Mouse (Mus musculus) hindbrain, embryonic 14.5 days (tissue): ENCODE data around the gene Gm10638. TPM values are rescaled to one million over a fixed set of nuclear protein-coding genes. Genes with fewer than 3 reads are reported as not detected.

Experiments
- ATAC-seq: fragments of 200-750 bp; cut with Nextera tagmentation; 2 replicates; pipeline ENCODE4 v1.8.0; 2017; ENCODE audit warnings: moderate number of reproducible peaks, mild to moderate bottlenecking, moderate TSS enrichment, moderate library complexity; ENCODE audit not compliant: low FRiP score
- DNase-seq: peaks from one replicate; pipeline ENCODE4 v3.0.0-alpha.2; 2015; ENCODE audit warnings: low spot score
- H3K27ac ChIP-seq: fragments of 300-500 bp; sonication (generic); 2 replicates; pipeline ENCODE4 v1.5.1; 2014; ENCODE audit warnings: mild to moderate bottlenecking, moderate library complexity
- H3K27me3 ChIP-seq: fragments of 300-500 bp; sonication (generic); 2 replicates; pipeline ENCODE4 v1.6.1; 2014; ENCODE audit warnings: mild to moderate bottlenecking, low read length, mixed read lengths; ENCODE audit not compliant: control insufficient read depth, insufficient read depth
- H3K36me3 ChIP-seq: fragments of 300-500 bp; sonication (generic); replicated peaks from 2 replicates; pipeline ENCODE4 v1.6.1; 2014; ENCODE audit not compliant: control insufficient read depth, insufficient read depth
- H3K4me1 ChIP-seq: fragments of 300-500 bp; sonication (generic); replicated peaks from 2 replicates; pipeline ENCODE4 v1.6.1; 2014; ENCODE audit warnings: antibody characterized with exemption, low read length, mixed read lengths; ENCODE audit not compliant: control insufficient read depth, insufficient read depth
- H3K4me2 ChIP-seq: fragments of 300-500 bp; sonication (generic); replicated peaks from 2 replicates; pipeline ENCODE4 v1.6.1; 2014; ENCODE audit warnings: mild to moderate bottlenecking, moderate library complexity
- H3K4me3 ChIP-seq: fragments of 300-500 bp; sonication (generic); replicated peaks from 2 replicates; pipeline ENCODE4 v1.5.1; 2014; ENCODE audit warnings: mild to moderate bottlenecking, low read length
- H3K9ac ChIP-seq: fragments of 300-500 bp; sonication (generic); 2 replicates; pipeline ENCODE4 v1.6.1; 2014
- H3K9me3 ChIP-seq: fragments of 300-500 bp; sonication (generic); 2 replicates; pipeline ENCODE4 v1.6.1; 2016; ENCODE audit warnings: low read length; ENCODE audit not compliant: control insufficient read depth
- WGBS: fragments of 180-500 bp; shearing (Covaris S2); extraction: QIAGEN DNeasy Blood & Tissue Kit; methylation state at CpG from one replicate; pipeline ENCODE4 v1.1.7; 2014; 5-methylcytosine and 5-hydroxymethylcytosine counted together
- polyA plus RNA-seq: library from polyadenylated mRNA; unstranded; fragments of >200 nt; fragmentation: Nextera tagmentation; extraction: Ambion mirVana; gene quantifications from 2 replicates; pipeline ENCODE4 v1.2.1, GENCODE M21; 2014

Gm10638 gene
- polyA plus RNA-seq, 1 experiment from 2014 or later, result 7.1 TPM

DNA sequence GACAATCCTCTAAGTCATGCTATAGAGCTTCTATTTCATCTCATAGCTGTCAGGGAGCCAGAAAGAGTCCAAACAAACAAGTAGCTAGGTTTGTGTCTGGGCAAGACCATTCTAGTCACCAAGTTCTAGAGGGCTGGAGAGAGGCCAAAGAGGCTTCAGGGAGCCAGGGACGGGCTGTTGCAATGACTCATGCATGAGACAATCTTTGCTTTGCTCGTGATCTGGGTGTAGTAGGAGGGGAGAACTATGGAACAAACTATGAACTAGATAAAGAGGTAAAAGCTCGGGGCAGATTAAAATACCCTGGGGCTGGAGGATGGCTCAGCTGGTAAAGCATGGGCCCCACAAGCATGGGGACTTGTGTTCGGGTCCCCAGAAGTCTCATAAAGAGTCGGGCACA, 23.0 kb downstream of the Gm10638 start:
- Histone ChIP-seq H3K9ac (no peak overlapping the region), H3K4me1 (no peaks in the 10 kb centered on the region), H3K4me2 (no peak overlapping the region), H3K36me3 (no peaks in the 10 kb centered on the region), H3K27me3 (no peaks in the 10 kb centered on the region), H3K27ac (no peak overlapping the region), H3K9me3 (no peaks in the 10 kb centered on the region), H3K4me3 (no peak overlapping the region)
- ATAC-seq (no peak), DNase-seq (no peak)
- WGBS, result 74% methylated on average over 5 of the region's 5 CpGs

DNA sequence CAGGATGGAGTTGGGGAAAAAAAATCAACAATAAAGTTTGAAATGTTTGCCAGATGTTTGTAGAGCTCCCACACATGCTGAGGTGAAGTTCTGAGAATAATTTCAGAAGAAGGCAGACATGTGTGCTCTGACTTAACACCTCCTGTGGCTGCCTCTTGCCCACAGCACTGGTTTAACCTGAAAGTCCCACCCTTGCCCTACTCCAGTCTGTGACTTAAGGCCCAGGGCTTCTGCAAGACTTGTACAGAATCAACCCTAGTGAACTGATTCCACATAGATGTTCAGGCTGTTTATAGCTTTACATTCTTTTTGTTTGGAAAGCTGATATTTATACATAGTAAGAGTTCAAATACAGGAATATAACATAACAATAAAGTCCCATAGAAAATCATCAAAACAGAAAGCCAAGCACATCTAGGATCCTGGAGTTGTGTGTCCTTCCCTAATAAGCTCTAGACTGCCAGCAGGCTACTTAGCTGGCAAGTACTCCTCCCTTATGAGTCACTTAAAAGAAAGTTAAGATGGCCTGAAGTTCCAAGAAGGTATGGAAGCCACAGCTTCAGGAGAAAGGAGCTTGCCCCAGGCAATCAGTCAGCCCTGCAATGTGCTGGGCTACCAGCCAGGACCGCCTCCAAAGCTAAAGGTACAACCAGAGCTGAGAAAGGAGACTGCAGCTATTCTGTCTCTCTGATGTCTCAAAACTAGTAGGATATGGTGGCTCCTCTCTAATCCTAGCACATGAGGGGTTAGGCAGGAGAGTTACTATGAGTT, 24.6 kb downstream of the Gm10638 start:
- Histone ChIP-seq H3K9me3 (no peaks in the 10 kb centered on the region), H3K27ac (no peak overlapping the region), H3K9ac (no peak overlapping the region), H3K36me3 (no peaks in the 10 kb centered on the region), H3K4me1 (no peaks in the 10 kb centered on the region), H3K4me2 (no peak overlapping the region), H3K4me3 (no peak overlapping the region), H3K27me3 (no peaks in the 10 kb centered on the region)
- WGBS, result 83% methylated on average over 1 of the region's 1 CpGs
- no peak for DNase-seq
- ATAC-seq, result no peak

DNA sequence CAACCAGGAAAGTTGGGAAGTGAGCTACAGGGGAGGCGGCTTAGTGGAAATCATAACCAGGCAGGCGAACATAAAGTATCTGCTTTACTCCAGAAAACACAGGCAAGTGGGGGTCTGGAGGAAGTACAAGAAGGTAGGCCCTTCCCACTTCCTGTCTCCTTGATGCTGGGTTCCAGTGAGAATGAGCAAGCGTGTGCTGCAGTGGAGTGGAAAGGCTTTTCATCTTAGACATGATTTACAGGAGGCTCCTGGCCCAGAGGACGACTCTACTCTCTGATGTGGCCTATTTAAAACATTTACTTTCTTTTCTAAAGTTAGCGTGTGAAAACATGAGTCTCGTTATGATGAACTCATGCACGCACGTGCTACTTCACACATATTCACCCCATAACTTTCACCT, 33.7 kb downstream of the Gm10638 start:
- no peak for DNase-seq
- no peak overlapping the region for H3K4me2 ChIP-seq
- no peaks in the 10 kb centered on the region for H3K36me3 ChIP-seq
- no peaks in the 10 kb centered on the region for H3K4me1 ChIP-seq
- no peak overlapping the region for H3K9ac ChIP-seq
- no peaks in the 10 kb centered on the region for H3K9me3 ChIP-seq
- H3K27me3 ChIP-seq, result no peaks in the 10 kb centered on the region
- no peak overlapping the region for H3K4me3 ChIP-seq
- no peak overlapping the region for H3K27ac ChIP-seq
- WGBS, result 84% methylated on average over 8 of the region's 8 CpGs
- no peak for ATAC-seq

DNA sequence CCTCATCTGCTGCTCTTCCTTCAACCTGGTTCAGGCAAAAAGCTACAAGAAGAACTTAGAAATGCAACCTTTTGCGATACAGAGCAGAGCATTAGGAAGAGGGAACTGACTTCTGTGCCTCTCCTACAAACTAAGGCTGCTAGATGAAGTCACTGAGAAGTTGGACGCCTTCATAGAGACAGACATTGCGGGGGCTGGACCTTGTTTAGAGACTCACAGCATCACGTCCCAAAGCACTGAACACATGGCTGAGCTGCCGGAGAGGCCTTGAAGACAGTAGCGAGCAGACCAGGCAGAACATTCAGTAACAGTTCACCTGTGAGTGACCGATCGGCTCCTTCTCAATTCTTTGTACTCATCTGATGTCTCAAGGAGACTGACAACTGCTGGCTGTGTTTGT, 35.6 kb downstream of the Gm10638 start:
- H3K4me3 ChIP-seq, result no peak overlapping the region
- H3K27me3 ChIP-seq, result no peaks in the 10 kb centered on the region
- no peak overlapping the region for H3K4me2 ChIP-seq
- H3K9me3 ChIP-seq, result no peaks in the 10 kb centered on the region
- no peaks in the 10 kb centered on the region for H3K4me1 ChIP-seq
- DNase-seq (no peak), ATAC-seq (no peak)
- WGBS, result 91% methylated on average over 8 of the region's 8 CpGs
- no peak overlapping the region for H3K9ac ChIP-seq
- H3K36me3 ChIP-seq, result no peaks in the 10 kb centered on the region
- H3K27ac ChIP-seq, result no peak overlapping the region

DNA sequence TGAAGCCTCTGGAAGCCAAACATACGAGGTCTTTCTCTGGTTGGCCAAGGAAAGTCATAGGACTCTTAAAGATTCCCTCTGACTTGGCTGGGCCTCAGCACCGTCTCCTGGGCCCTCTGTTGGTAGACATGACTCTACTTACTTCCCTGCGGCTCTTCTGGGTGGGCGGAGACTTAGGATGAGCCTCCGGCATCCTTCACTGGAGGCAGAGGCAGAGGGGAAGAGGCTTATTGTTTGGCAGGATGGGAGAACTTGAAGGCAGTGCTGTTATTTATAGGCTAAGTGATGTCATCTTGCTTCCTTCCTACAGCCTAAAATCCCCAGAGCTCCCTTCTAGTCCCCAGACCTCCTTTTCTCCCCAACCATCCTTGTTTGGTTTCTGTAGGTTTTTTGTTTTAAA, 41.0 kb downstream of the Gm10638 start:
- Histone ChIP-seq H3K27ac (no peak overlapping the region), H3K4me1 (0 out of 2 replicates have a peak, but pooled peaks cover 3% of the 10 kb centered on the region), H3K9me3 (no peaks in the 10 kb centered on the region), H3K27me3 (no peaks in the 10 kb centered on the region), H3K9ac (no peak overlapping the region), H3K4me2 (no peak overlapping the region), H3K36me3 (no peaks in the 10 kb centered on the region), H3K4me3 (no peak overlapping the region)
- DNase-seq (no peak), ATAC-seq (no peak)
- WGBS, result 59% methylated on average over 5 of the region's 5 CpGs

DNA sequence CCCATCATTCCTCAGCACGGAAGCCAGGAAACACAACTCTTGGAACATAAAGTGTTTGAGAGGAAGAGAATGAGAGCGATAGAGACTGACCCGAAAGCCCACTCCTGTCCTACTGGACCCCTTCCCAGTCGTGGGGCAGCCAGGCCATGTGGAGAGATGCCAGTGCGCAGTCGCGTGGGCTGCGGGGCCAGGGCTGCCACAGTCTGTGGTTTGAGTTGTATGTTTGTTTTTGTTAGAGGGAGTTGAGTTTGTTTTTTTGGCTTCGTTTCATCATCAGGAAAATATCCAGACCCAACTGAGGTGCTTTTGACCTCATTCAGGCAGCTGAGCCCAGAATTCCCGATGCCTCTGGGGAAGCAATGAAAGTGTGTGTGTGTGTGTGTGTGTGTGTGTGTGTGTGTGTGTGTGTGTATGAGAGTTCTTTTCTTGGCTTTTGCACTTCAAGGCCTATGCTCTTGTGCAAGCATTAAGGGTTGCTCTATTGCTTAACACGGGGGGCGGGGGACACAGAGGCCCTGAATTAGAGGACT, 42.5 kb downstream of the Gm10638 start:
- 84% methylated on average over 12 of the region's 12 CpGs for WGBS
- DNase-seq, result no peak
- no peak overlapping the region for H3K27ac ChIP-seq
- H3K27me3 ChIP-seq, result no peaks in the 10 kb centered on the region
- no peaks in the 10 kb centered on the region for H3K36me3 ChIP-seq
- H3K9ac ChIP-seq, result no peak overlapping the region
- H3K9me3 ChIP-seq, result no peaks in the 10 kb centered on the region
- H3K4me3 ChIP-seq, result no peak overlapping the region
- no peak for ATAC-seq
- H3K4me2 ChIP-seq, result no peak overlapping the region
- 0 out of 2 replicates have a peak, but pooled peaks cover 3% of the 10 kb centered on the region for H3K4me1 ChIP-seq

DNA sequence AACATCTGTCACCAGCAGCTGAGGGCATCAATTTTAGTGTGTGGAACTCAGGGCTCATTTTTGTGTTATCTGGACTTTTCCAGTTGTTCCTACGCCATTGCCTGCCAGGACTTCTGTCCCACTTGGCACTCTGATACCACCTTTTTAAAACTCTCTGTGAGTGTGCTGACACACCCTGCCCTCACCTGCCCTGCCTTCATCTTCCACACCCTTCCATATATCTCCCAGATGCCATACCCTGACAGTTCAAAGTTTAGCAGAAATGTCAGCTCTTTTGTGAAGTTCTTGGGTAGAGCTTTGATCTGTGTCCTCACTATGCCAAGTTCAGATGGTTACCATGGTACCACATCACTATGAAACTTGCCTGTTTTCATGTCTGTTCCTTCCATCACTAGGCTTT, 44.1 kb downstream of the Gm10638 start:
- Histone ChIP-seq H3K27me3 (no peaks in the 10 kb centered on the region), H3K4me3 (no peak overlapping the region), H3K27ac (no peak overlapping the region), H3K9ac (no peak overlapping the region), H3K36me3 (no peaks in the 10 kb centered on the region), H3K4me1 (0 out of 2 replicates have a peak, but pooled peaks cover 3% of the 10 kb centered on the region), H3K4me2 (no peak overlapping the region), H3K9me3 (no peaks in the 10 kb centered on the region)
- DNase-seq, result no peak
- no peak for ATAC-seq
- 85% methylated on average over 1 of the region's 1 CpGs for WGBS

DNA sequence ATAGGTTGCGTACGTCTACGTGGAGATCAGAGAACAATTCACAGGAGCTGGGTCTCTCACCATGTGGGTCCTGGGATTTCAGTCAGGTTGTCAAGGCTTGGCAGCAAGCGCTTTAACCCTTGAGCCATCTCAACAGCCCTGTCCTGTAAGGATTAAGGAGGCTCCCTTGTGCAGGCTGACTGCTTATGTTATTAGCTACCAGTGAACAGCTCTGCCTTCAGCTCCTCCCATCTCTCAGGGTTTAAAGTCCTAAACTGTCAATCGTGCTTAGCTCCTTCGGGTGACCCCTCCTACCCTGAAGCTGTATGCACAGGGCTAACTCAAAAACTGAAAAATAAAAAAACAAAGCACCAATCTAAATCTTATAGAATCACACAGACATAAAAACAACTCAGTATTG, 46.0 kb downstream of the Gm10638 start:
- Histone ChIP-seq H3K36me3 (no peaks in the 10 kb centered on the region), H3K4me3 (no peak overlapping the region), H3K4me2 (no peak overlapping the region), H3K4me1 (0 out of 2 replicates have a peak, but pooled peaks cover 3% of the 10 kb centered on the region), H3K27me3 (no peaks in the 10 kb centered on the region), H3K9me3 (no peaks in the 10 kb centered on the region), H3K27ac (no peak overlapping the region), H3K9ac (no peak overlapping the region)
- ATAC-seq (no peak), DNase-seq (no peak)
- WGBS, result 87% methylated on average over 6 of the region's 6 CpGs

DNA sequence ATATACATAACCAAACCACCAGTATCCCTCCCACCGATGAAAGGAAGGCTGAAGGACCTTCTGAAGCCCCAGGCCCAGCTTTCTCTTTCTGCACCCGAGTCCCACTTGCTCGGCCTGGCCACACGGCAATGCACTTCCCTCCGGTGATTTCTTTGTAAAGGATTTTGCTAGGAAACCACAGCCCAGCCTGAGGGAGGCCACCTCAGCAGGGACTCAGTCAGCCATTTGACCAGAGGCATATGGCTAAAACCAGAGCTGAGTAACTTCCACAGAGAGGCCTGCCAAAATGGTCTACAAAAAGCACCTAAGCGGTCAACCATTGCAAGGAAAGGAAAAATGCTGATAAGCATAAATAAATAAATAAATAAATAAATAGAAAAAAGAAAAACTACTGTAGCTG, 49.2 kb downstream of the Gm10638 start:
- DNase-seq (no peak), ATAC-seq (no peak)
- Histone ChIP-seq H3K9me3 (no peaks in the 10 kb centered on the region), H3K9ac (no peak overlapping the region), H3K27me3 (no peaks in the 10 kb centered on the region), H3K4me1 (0 out of 2 replicates have a peak, but pooled peaks cover 3% of the 10 kb centered on the region), H3K4me3 (no peak overlapping the region), H3K4me2 (no peak overlapping the region), H3K36me3 (no peaks in the 10 kb centered on the region), H3K27ac (no peak overlapping the region)
- 43% methylated on average over 6 of the region's 6 CpGs for WGBS
